Mouse (Mus musculus) midbrain, embryonic 10.5 days (tissue): ENCODE data around the gene 1700019D03Rik. TPM values are rescaled to one million over a fixed set of nuclear protein-coding genes. Genes with fewer than 3 reads are reported as not detected.
"Not testable (repeated sequence)": the region's sequence is repeated elsewhere in the genome, so short reads cannot be mapped to it uniquely, and the experiment has no call there.

Source experiments
- DNase-seq: peaks from one replicate; pipeline ENCODE4 v3.0.0-alpha.2; 2017; ENCODE audit warnings: low spot score
- H3K27ac ChIP-seq: fragments of 300-500 bp; sonication (generic); replicated peaks from 2 replicates; pipeline ENCODE4 v1.5.1; 2016; ENCODE audit warnings: mild to moderate bottlenecking
- H3K27me3 ChIP-seq: fragments of 300-500 bp; sonication (generic); 2 replicates; pipeline ENCODE4 v1.6.1; 2016; ENCODE audit warnings: low read depth, mild to moderate bottlenecking; ENCODE audit not compliant: poor library complexity, severe bottlenecking
- H3K36me3 ChIP-seq: fragments of 300-500 bp; sonication (generic); 2 replicates; pipeline ENCODE4 v1.6.1; 2016; ENCODE audit warnings: mild to moderate bottlenecking, moderate library complexity
- H3K4me1 ChIP-seq: fragments of 300-500 bp; sonication (generic); 2 replicates; pipeline ENCODE4 v1.6.1; 2016
- H3K4me3 ChIP-seq: fragments of 300-500 bp; sonication (generic); 2 replicates; pipeline ENCODE4 v1.5.1; 2016; ENCODE audit warnings: mild to moderate bottlenecking, moderate library complexity
- H3K9me3 ChIP-seq: fragments of 300-500 bp; sonication (generic); replicated peaks from 2 replicates; pipeline ENCODE4 v1.6.1; 2016; ENCODE audit warnings: mild to moderate bottlenecking
- WGBS: fragments of 180-500 bp; shearing (Covaris S2); methylation state at CpG from one replicate; pipeline ENCODE4 v1.1.7; 2016; 5-methylcytosine and 5-hydroxymethylcytosine counted together
- polyA plus RNA-seq: library from polyadenylated mRNA; unstranded; fragments of >200 nt; fragmentation: Nextera tagmentation; extraction: Ambion mirVana; gene quantifications from 2 replicates; pipeline ENCODE4 v1.2.1, GENCODE M21; 2016

The 1700019D03Rik gene
- polyA plus RNA-seq, 1 experiment from 2014 or later, result 2.7 TPM

DNA sequence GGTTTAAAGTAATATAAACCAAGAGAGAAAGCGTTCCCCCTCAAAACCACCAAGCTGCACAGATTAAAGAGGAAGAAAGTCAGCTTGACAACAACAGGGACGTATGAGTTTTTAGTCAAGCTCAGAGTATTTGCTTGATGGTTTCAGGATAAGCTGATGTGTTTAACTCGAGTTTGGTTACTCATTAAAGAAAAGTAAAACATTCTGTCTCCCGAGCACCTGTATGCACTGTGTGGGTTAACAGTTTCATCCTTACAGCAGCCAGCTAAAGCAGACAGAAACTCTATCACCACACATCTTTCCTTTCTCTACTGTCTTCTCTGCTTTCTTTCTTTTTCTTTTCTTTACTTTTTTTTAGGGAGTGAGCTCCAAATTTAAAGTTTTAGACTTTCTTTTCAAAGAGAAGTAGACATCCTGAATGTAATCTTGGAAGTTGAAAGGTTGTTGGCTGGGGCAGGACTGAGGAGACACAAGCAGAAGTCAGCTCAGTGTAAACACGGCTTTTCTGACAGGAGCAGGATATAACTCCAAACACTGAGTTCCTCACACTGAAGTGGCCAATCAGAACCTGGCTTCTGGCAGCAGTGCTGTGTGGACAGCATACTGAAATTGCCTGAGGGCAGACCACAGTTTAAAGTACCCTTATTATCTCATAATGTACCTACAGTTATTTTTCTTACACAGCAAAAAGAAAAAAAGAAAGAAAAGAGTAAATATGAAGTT, 68.7 kb downstream of the 1700019D03Rik start:
- no peaks in the 10 kb centered on the region for H3K36me3 ChIP-seq
- no peak overlapping the region for H3K4me3 ChIP-seq
- WGBS, result 67% methylated on average over 5 of the region's 5 CpGs
- H3K27me3 ChIP-seq, result peaks cover 26% of the 10 kb centered on the region
- H3K27ac ChIP-seq, result no peak overlapping the region
- no peak for DNase-seq
- H3K4me1 ChIP-seq, result peaks cover 24% of the 10 kb centered on the region
- H3K9me3 ChIP-seq, result no peaks in the 10 kb centered on the region

DNA sequence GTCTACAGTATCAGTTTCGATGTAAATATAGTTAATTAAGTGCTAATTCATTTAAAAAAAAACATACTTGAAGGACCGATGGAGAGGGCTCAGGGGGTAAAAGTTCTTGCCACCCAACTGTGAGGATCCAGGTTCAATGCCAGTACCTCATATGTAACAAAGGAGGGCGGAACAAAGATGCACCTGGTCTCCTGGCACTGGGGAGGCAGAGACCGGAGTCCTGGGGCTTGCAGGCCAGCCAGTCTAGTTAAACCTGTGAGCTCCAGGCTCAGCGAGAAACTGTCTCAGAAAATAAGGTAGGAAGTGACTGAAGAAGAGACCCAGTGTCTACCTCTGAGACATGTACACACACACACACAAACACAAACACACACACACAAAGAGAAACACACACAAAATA, 72.1 kb downstream of the 1700019D03Rik start:
- Histone ChIP-seq H3K36me3 (no peaks in the 10 kb centered on the region), H3K4me3 (no peak overlapping the region), H3K9me3 (no peaks in the 10 kb centered on the region), H3K27me3 (peaks cover 13% of the 10 kb centered on the region), H3K4me1 (peaks cover 14% of the 10 kb centered on the region), H3K27ac (no peak overlapping the region)
- no peak for DNase-seq
- WGBS, result 94% methylated on average over 5 of the region's 5 CpGs

DNA sequence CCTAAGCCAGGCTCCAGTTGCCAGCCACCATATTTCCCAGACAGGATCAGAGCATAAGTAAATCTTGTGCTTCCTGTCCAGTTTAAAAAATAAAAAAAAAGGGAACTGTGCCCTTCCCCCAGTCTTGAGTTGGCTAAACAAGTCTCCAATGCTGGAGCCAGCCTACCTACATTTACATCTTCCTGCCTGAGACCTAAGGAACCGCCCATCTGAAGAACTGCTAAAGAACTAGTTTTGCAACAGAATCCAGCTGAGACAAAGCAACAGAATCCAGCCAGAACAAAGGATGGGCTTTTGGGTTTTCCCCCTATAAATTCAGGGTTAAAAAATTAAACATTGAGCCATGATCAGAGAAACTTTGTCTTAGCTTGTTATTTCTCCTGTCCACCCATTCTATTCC, 81.0 kb downstream of the 1700019D03Rik start:
- 91% methylated on average over 1 of the region's 1 CpGs for WGBS
- H3K36me3 ChIP-seq, result no peaks in the 10 kb centered on the region
- H3K9me3 ChIP-seq, result peaks cover 8% of the 10 kb centered on the region
- no peak for DNase-seq
- no peak overlapping the region for H3K27ac ChIP-seq
- no peak overlapping the region for H3K4me3 ChIP-seq
- H3K4me1 ChIP-seq, result no peaks in the 10 kb centered on the region
- H3K27me3 ChIP-seq, result no peaks in the 10 kb centered on the region

- Histone ChIP-seq H3K27ac (no peak overlapping the region), H3K36me3 (no peaks in the 10 kb centered on the region), H3K4me3 (no peak overlapping the region), H3K4me1 (no peaks in the 10 kb centered on the region), H3K27me3 (no peaks in the 10 kb centered on the region), H3K9me3 (peaks cover 8% of the 10 kb centered on the region)
- no peak for DNase-seq
- WGBS, result 90% methylated on average over 5 of the region's 5 CpGs
Measured at GRCm38 (mm10) chr1:52934494-52934893, 85.5 kb downstream of the 1700019D03Rik start.

- H3K9me3 ChIP-seq, H3K27ac ChIP-seq, H3K27me3 ChIP-seq, DNase-seq, H3K4me1 ChIP-seq, H3K36me3 ChIP-seq, H3K4me3 ChIP-seq: not testable (repeated sequence)
- WGBS, result 75% methylated on average over 1 of the region's 1 CpGs
Measured at GRCm38 (mm10) chr1:52924482-52924881, 95.5 kb downstream of the 1700019D03Rik start.

GRCm38 (mm10) chr1:52918897-52919296, 101.1 kb downstream of the 1700019D03Rik start:
- not testable (repeated sequence) for H3K4me3 ChIP-seq

DNA sequence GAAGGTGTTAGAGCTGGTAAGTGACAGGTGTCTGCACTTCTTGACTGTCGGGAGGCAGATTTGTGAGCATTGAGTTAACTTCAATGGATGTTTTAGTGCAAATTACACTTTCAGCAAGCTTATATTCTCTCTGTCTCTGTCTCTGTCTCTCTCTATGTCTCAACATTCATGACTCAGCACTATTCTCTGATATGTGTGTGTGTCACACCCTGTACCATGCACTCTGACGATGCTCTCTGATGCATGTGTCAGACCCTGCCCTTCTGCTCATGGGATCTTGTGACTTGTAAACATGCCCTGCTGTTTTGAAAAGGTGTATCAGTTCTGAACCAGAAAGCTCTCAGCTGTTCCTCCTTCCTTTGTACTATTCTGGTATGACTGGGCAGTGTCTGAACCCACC, 103.3 kb downstream of the 1700019D03Rik start:
- no peaks in the 10 kb centered on the region for H3K4me1 ChIP-seq
- DNase-seq, result no peak
- WGBS, result 93% methylated on average over 2 of the region's 2 CpGs
- H3K4me3 ChIP-seq, result no peak overlapping the region
- H3K27me3 ChIP-seq, result no peaks in the 10 kb centered on the region
- no peak overlapping the region for H3K27ac ChIP-seq
- H3K9me3 ChIP-seq, result no peaks in the 10 kb centered on the region
- H3K36me3 ChIP-seq, result no peaks in the 10 kb centered on the region

More at GRCm38 (mm10) chr1:52918897-52919296, 101.1 kb downstream of the 1700019D03Rik start:
- H3K36me3 ChIP-seq, H3K27ac ChIP-seq, H3K4me1 ChIP-seq, DNase-seq, H3K9me3 ChIP-seq, H3K27me3 ChIP-seq: not testable (repeated sequence)

DNA sequence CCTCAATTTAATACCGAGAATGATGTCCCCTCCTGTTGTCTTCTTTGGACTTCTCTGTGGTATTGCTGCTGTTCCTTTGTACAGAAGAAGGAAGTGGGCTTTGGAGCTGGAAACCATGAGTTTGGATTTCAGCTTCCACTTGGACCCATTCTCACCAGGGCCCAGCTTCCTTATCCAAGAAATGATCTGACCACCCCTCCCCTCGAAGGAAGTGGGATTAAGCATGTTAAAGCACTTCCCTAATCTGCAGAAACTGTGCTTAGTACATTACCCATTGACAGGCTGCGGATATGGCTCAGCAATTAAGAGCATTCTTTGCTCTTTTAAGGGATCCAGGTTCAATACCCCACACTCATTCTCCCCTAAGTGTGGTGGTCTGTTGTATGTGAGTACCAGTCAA, 110.2 kb downstream of the 1700019D03Rik start:
- Histone ChIP-seq H3K36me3 (no peaks in the 10 kb centered on the region), H3K27me3 (no peaks in the 10 kb centered on the region), H3K4me1 (no peaks in the 10 kb centered on the region), H3K27ac (no peak overlapping the region), H3K9me3 (no peaks in the 10 kb centered on the region), H3K4me3 (no peak overlapping the region)
- DNase-seq, result no peak
- WGBS, result 89% methylated on average over 3 of the region's 3 CpGs

- H3K4me3 ChIP-seq, result no peak overlapping the region
- WGBS, result 83% methylated on average over 2 of the region's 2 CpGs
Measured at GRCm38 (mm10) chr1:52884208-52884607, 135.8 kb downstream of the 1700019D03Rik start.

More at GRCm38 (mm10) chr1:52884208-52884607, 135.8 kb downstream of the 1700019D03Rik start:
- no peaks in the 10 kb centered on the region for H3K27me3 ChIP-seq
- H3K27ac ChIP-seq, result no peak overlapping the region
- no peak for DNase-seq
- no peaks in the 10 kb centered on the region for H3K4me1 ChIP-seq
- no peaks in the 10 kb centered on the region for H3K9me3 ChIP-seq
- H3K36me3 ChIP-seq, result no peaks in the 10 kb centered on the region

Other genes starting within 250 kb of the 1700019D03Rik start
- gene Inpp1, start 202.5 kb downstream of the 1700019D03Rik start, polyA plus RNA-seq, result 12.0 and 12.9 TPM in 2 replicates
- 23.2 and 26.7 TPM in 2 replicates for gene Hibch, start 175.2 kb downstream of the 1700019D03Rik start, polyA plus RNA-seq
- gene Mstn, start 41.5 kb upstream of the 1700019D03Rik start, polyA plus RNA-seq, result 0.27 and 0.47 TPM in 2 replicates
- not detected in 2 replicates for gene 1700019A02Rik, start 167.5 kb upstream of the 1700019D03Rik start, polyA plus RNA-seq